Mouse (Mus musculus) limb, embryonic 11.5 days (tissue): ENCODE measurements around the gene Btnl2. TPM values are rescaled to one million over a fixed set of nuclear protein-coding genes. Genes with fewer than 3 reads are reported as not detected.

Experiments
- ATAC-seq: fragments of 200-750 bp; cut with Nextera tagmentation; 2 replicates; pipeline ENCODE4 v1.8.0; 2017; ENCODE audit warnings: low read depth; ENCODE audit not compliant: insufficient number of reproducible peaks, low FRiP score, low TSS enrichment
- DNase-seq: peaks from one replicate; pipeline ENCODE4 v3.0.0-alpha.2; 2015; ENCODE audit warnings: low spot score
- H3K27ac ChIP-seq: fragments of 300-500 bp; sonication (generic); replicated peaks from 2 replicates; pipeline ENCODE4 v1.5.1; 2014; ENCODE audit warnings: low read depth, mild to moderate bottlenecking, low read length
- H3K27me3 ChIP-seq: fragments of 300-500 bp; sonication (generic); 2 replicates; pipeline ENCODE4 v1.6.1; 2014; ENCODE audit warnings: mild to moderate bottlenecking, low read length, mixed read lengths; ENCODE audit not compliant: control insufficient read depth, insufficient read depth
- H3K36me3 ChIP-seq: fragments of 300-500 bp; sonication (generic); 2 replicates; pipeline ENCODE4 v1.6.1; 2014; ENCODE audit warnings: mild to moderate bottlenecking, low read length, moderate library complexity, mixed read lengths; ENCODE audit not compliant: control insufficient read depth, insufficient read depth
- H3K4me1 ChIP-seq: fragments of 300-500 bp; sonication (generic); 2 replicates; pipeline ENCODE4 v1.6.1; 2014; ENCODE audit warnings: low read length, mixed read lengths; ENCODE audit not compliant: control insufficient read depth, insufficient read depth
- H3K4me2 ChIP-seq: fragments of 300-500 bp; sonication (generic); 2 replicates; pipeline ENCODE4 v1.6.1; 2014; ENCODE audit warnings: low read depth, mild to moderate bottlenecking, moderate library complexity; ENCODE audit not compliant: severe bottlenecking
- H3K4me3 ChIP-seq: fragments of 300-500 bp; sonication (generic); 2 replicates; pipeline ENCODE4 v1.5.1; 2014; ENCODE audit warnings: low read depth, low read length
- H3K9ac ChIP-seq: fragments of 300-500 bp; sonication (generic); 2 replicates; pipeline ENCODE4 v1.6.1; 2014; ENCODE audit warnings: mild to moderate bottlenecking, low read length
- H3K9me3 ChIP-seq: fragments of 300-500 bp; sonication (generic); 2 replicates; pipeline ENCODE4 v1.6.1; 2016; ENCODE audit warnings: low read length; ENCODE audit not compliant: control insufficient read depth
- WGBS: fragments of 180-500 bp; shearing (Covaris S2); extraction: QIAGEN DNeasy Blood & Tissue Kit; methylation state at CpG from one replicate; pipeline ENCODE4 v1.1.7; 2014; 5-methylcytosine and 5-hydroxymethylcytosine counted together
- polyA plus RNA-seq: library from polyadenylated mRNA; unstranded; fragments of >200 nt; fragmentation: Nextera tagmentation; extraction: Ambion mirVana; gene quantifications from 2 replicates; pipeline ENCODE4 v1.2.1, GENCODE M21; 2014

The Btnl2 gene
- polyA plus RNA-seq, 1 experiment from 2014 or later = not detected

DNA sequence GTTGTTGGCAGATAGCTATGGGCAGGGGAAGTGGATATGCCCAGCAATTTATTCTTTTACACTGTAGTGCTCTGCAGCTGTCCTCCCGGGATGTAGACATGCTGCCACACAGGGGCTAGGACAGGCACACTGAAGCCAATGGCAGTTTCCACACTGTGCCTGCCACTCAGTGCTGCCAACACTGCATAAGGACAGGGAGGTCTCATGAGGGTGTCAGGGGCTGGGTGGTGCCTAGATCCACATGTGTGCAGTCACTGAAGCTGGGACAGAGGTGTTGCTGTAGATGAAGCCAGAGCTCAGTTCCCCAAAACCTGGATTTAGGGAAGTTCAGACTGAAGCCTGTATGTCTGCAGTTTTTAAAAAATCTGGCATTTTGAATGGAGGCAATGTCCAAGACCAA lies 42.4 kb upstream of the Btnl2 start:
- H3K27ac ChIP-seq = no peak overlapping the region
- no peaks in the 10 kb centered on the region for H3K36me3 ChIP-seq
- H3K4me3 ChIP-seq = no peak overlapping the region
- H3K4me2 ChIP-seq = no peak overlapping the region
- no peaks in the 10 kb centered on the region for H3K9me3 ChIP-seq
- ATAC-seq (no peak), DNase-seq (no peak)
- H3K27me3 ChIP-seq = no peaks in the 10 kb centered on the region
- no peaks in the 10 kb centered on the region for H3K4me1 ChIP-seq
- H3K9ac ChIP-seq = no peak overlapping the region
- 82% methylated on average over 1 of the region's 1 CpGs for WGBS

DNA sequence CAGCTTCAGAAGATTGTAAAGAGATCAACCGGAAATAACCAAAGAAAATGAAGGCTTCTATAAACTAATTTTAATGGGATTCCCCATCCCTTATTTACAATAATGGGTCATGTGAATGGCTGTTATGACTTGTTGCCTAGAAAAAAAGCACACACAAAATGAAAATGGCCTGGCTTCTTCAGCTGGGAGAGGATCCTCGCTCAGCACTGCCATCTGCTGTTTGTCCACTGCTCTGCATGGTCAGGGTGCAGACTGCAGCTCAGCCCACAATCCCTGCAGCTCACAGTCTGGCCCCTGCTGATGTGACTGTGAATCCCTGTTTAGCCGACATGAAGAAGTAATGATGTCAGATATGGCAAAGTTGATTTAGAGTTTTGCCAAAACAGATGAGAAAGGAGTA lies 41.2 kb upstream of the Btnl2 start:
- Histone ChIP-seq H3K4me2 (no peak overlapping the region), H3K4me1 (no peaks in the 10 kb centered on the region), H3K9ac (no peak overlapping the region), H3K27me3 (no peaks in the 10 kb centered on the region), H3K4me3 (no peak overlapping the region), H3K9me3 (no peaks in the 10 kb centered on the region), H3K27ac (no peak overlapping the region), H3K36me3 (no peaks in the 10 kb centered on the region)
- 43% methylated on average over 3 of the region's 3 CpGs for WGBS
- peak; percentile 87 for DNase-seq
- ATAC-seq = no peak

DNA sequence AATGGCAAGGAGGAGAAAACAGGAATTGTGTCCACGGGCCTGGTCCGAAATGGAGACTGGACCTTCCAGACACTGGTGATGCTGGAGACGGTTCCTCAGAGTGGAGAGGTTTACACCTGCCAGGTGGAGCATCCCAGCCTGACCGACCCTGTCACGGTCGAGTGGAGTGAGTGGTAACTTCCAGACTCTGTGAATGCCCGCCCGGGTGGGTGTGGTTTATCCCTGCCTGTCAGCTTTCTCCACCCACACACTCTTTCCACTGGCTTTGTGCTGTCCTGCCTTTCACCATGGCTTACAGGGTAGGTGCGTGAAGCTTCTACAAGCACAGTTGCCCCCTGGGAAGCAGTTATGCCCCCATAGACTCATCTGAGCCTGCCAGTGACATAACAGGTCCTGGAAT lies 40.3 kb upstream of the Btnl2 start:
- no peaks in the 10 kb centered on the region for H3K36me3 ChIP-seq
- H3K4me2 ChIP-seq = no peak overlapping the region
- no peak overlapping the region for H3K27ac ChIP-seq
- DNase-seq (no peak), ATAC-seq (no peak)
- H3K9me3 ChIP-seq = no peaks in the 10 kb centered on the region
- no peak overlapping the region for H3K9ac ChIP-seq
- WGBS = 76% methylated on average over 9 of the region's 9 CpGs
- no peaks in the 10 kb centered on the region for H3K4me1 ChIP-seq
- H3K27me3 ChIP-seq = no peaks in the 10 kb centered on the region
- no peak overlapping the region for H3K4me3 ChIP-seq

DNA sequence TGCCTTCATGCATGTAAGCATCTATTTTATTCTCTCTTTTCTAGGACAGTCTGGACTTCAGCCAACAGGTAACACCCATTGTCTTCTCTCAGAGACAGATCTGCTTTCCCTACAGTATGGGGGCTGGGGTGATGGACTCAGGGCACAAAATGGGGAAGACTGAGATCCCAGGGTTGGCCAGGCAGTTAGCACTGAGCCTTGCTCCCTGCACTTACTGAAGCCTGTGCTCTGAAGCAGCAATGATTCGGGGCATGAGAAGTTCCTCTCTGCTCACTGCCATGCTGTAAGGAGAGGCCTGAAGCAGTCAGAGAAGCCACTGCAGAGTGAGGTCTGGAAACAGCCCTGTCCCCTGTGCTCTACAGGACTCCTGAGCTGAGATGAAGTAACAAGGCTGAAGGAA lies 39.1 kb upstream of the Btnl2 start:
- ATAC-seq (no peak), DNase-seq (no peak)
- no peaks in the 10 kb centered on the region for H3K27me3 ChIP-seq
- no peak overlapping the region for H3K4me2 ChIP-seq
- H3K4me3 ChIP-seq = no peak overlapping the region
- no peaks in the 10 kb centered on the region for H3K4me1 ChIP-seq
- no peaks in the 10 kb centered on the region for H3K36me3 ChIP-seq
- no peaks in the 10 kb centered on the region for H3K9me3 ChIP-seq
- 71% methylated on average over 1 of the region's 1 CpGs for WGBS
- H3K27ac ChIP-seq = no peak overlapping the region
- no peak overlapping the region for H3K9ac ChIP-seq

DNA sequence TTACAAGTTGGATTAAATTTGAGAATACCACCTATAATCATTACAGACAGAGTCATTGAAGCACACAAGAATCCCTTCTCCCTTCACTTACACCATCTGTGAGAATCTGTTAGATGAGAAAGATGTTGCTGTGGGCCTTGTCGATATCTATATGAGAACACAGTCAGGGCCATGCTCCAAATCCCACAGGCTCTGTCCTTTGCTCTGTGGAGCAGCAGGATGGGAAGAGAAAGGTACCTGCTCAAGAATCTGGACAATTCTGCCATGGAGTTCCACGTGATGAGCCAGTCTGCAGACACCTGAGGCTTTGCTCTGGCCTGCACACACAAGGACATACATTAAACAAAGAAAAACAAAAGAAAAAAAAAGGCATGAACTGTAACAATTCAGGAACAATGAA lies 37.9 kb upstream of the Btnl2 start:
- DNase-seq (no peak), ATAC-seq (no peak)
- Histone ChIP-seq H3K27me3 (no peaks in the 10 kb centered on the region), H3K9me3 (no peaks in the 10 kb centered on the region), H3K9ac (no peak overlapping the region), H3K4me2 (no peak overlapping the region), H3K36me3 (no peaks in the 10 kb centered on the region), H3K4me3 (no peak overlapping the region), H3K27ac (no peak overlapping the region), H3K4me1 (no peaks in the 10 kb centered on the region)
- 77% methylated on average over 2 of the region's 2 CpGs for WGBS

DNA sequence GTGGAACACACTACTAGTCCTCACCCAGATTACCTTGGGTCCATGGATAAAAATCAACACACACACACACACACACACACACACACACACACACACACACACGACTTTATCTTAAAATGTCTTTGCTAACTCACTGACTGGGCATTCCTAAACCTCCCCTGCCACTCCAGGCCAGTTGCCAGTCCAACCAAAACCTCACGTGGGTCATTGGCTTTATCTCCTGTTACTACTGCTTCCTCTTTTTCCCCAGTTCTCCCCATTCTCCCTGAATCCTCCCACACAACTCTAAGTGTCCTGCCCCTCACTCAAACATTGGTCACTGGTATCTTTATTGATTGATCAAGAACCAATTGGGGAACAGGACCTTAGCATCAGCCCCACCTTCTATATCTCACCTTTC lies 37.3 kb upstream of the Btnl2 start:
- ATAC-seq (no peak), DNase-seq (no peak)
- Histone ChIP-seq H3K27ac (no peak overlapping the region), H3K27me3 (no peaks in the 10 kb centered on the region), H3K36me3 (no peaks in the 10 kb centered on the region), H3K4me3 (no peak overlapping the region), H3K4me2 (no peak overlapping the region), H3K4me1 (no peaks in the 10 kb centered on the region), H3K9ac (no peak overlapping the region), H3K9me3 (no peaks in the 10 kb centered on the region)
- 46% methylated on average over 2 of the region's 2 CpGs for WGBS

DNA sequence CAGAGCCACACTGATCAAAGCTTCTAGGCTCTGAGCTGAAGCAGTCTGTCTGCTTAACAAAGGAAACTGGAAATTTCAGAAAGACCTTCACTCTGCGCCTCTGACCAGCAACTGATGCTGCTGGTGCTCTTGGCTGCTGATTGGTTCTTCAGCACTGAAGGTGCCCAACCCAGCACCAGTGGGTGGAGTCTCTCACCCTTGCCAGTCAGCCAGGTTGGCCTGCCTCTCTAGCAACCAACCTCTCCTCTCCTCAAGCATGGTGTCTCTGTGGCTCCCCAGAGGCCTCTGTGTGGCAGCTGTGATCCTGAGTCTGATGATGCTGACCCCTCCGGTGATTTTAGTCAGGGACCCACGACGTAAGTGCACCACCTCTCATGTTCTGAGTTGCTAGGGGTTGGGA lies 29.2 kb upstream of the Btnl2 start, which contains the start of gene H2-Eb2:
TSS of gene H2-Eb2 (plus strand) at position 230 of the 400 bp plus-strand sequence.
- DNase-seq (no peak), ATAC-seq (no peak)
- 56% methylated on average over 4 of the region's 4 CpGs for WGBS
- H3K4me2 ChIP-seq = no peak within 1 kb of the TSS
- no peaks in the 10 kb centered on the region for H3K9me3 ChIP-seq
- no peaks in the 10 kb centered on the region for H3K4me1 ChIP-seq
- no peak within 1 kb of the TSS for H3K9ac ChIP-seq
- no peak within 1 kb of the TSS for H3K27ac ChIP-seq
- no peak within 1 kb of the TSS for H3K4me3 ChIP-seq
- H3K27me3 ChIP-seq = no peaks in the 10 kb centered on the region
- H3K36me3 ChIP-seq = no peaks in the 10 kb centered on the region

DNA sequence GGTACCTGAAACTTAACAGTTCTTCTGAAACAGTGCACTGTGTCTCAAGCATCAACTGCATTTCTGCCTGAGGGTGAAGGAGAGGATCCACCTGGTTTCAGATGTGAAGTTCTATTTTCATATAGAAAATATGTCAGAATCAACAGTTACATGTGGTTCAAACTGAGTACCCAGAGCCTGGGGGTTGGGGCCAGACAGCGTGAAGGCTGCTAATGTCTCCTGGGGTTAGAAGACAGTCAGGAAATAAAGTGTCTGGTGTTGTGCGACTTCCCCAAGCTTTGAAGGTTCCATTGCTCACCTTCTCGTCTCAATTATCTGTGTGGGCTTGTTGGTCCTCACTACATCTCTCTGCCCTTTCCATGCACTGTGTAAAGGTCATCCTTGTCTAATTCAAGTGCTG lies 28.2 kb upstream of the Btnl2 start:
- H3K4me3 ChIP-seq = no peak overlapping the region
- H3K36me3 ChIP-seq = no peaks in the 10 kb centered on the region
- H3K4me1 ChIP-seq = no peaks in the 10 kb centered on the region
- no peaks in the 10 kb centered on the region for H3K27me3 ChIP-seq
- no peaks in the 10 kb centered on the region for H3K9me3 ChIP-seq
- no peak overlapping the region for H3K4me2 ChIP-seq
- no peak overlapping the region for H3K9ac ChIP-seq
- DNase-seq (no peak), ATAC-seq (no peak)
- 72% methylated on average over 3 of the region's 3 CpGs for WGBS
- no peak overlapping the region for H3K27ac ChIP-seq

DNA sequence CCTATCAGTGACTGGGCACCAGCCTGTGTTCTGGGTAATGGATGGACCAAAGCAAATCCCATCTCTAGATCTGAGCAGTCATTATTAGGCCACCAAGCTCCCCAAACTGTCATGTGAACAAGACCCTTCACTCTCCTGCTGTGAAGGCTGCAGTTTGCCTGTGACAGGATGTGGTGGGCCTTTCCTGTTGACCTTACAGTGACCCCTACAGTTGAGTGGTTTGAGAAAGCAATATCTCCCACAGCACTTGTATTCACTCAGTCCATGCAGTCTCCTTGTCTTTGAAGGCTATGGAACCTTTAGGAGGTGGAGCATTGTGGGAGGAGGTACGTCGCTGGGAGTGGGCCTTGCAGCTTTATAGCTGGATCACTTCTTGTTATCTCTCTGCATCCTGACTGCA lies 24.8 kb upstream of the Btnl2 start:
- H3K36me3 ChIP-seq = no peaks in the 10 kb centered on the region
- no peaks in the 10 kb centered on the region for H3K9me3 ChIP-seq
- no peaks in the 10 kb centered on the region for H3K4me1 ChIP-seq
- WGBS = 62% methylated on average over 2 of the region's 2 CpGs
- no peak overlapping the region for H3K27ac ChIP-seq
- H3K27me3 ChIP-seq = no peaks in the 10 kb centered on the region
- H3K9ac ChIP-seq = no peak overlapping the region
- H3K4me3 ChIP-seq = no peak overlapping the region
- no peak for DNase-seq
- H3K4me2 ChIP-seq = no peak overlapping the region
- ATAC-seq = no peak
